Mouse (Mus musculus): ENCODE measurements around the gene Cd7.
"Not testable (repeated sequence)": the region's sequence is repeated elsewhere in the genome, so short reads cannot be mapped to it uniquely, and the experiment has no call there.

Cd7 gene

GRCm38 (mm10) chr11:121049840-121050239 lies 10.6 kb upstream of the Cd7 start:
- DNase-seq (ENCODE audit: extremely low read depth, insufficient read length, low spot score), result no peak

GRCm38 (mm10) chr11:121047826-121048399 lies 8.7 kb upstream of the Cd7 start:
- DNase-seq (ENCODE audit: extremely low read depth, insufficient read length, low spot score), result no peak

- DNase-seq (ENCODE audit: extremely low read depth, insufficient read length, low spot score), result no peak
Observed at GRCm38 (mm10) chr11:121045286-121045685, 6.1 kb upstream of the Cd7 start.

GRCm38 (mm10) chr11:121043025-121043424 lies 3.8 kb upstream of the Cd7 start:
- not testable (repeated sequence) for DNase-seq (ENCODE audit: extremely low read depth, insufficient read length, low spot score)

- DNase-seq (ENCODE audit: extremely low read depth, insufficient read length, low spot score), result no peak
Observed at GRCm38 (mm10) chr11:121042480-121042879, 3.3 kb upstream of the Cd7 start.

GRCm38 (mm10) chr11:121041636-121042035 lies 2.4 kb upstream of the Cd7 start:
- DNase-seq (ENCODE audit: extremely low read depth, insufficient read length, low spot score), result no peak

- peak; percentile 76 for DNase-seq (ENCODE audit: extremely low read depth, insufficient read length, low spot score)
Observed at GRCm38 (mm10) chr11:121041212-121041611, 2.0 kb upstream of the Cd7 start.

GRCm38 (mm10) chr11:121038366-121039240 lies 615 bp downstream of the Cd7 start:
- DNase-seq (ENCODE audit: extremely low read depth, insufficient read length, low spot score), result no peak

- no peak for DNase-seq (ENCODE audit: extremely low read depth, insufficient read length, low spot score)
Observed at GRCm38 (mm10) chr11:121033118-121033517, 6.1 kb downstream of the Cd7 start.

- DNase-seq (ENCODE audit: extremely low read depth, insufficient read length, low spot score), result no peak
Observed at GRCm38 (mm10) chr11:121027259-121027658, 12.0 kb downstream of the Cd7 start.

- DNase-seq (ENCODE audit: extremely low read depth, insufficient read length, low spot score), result no peak
Observed at GRCm38 (mm10) chr11:121024163-121024562, 15.1 kb downstream of the Cd7 start.

- DNase-seq (ENCODE audit: extremely low read depth, insufficient read length, low spot score), result no peak
Observed at GRCm38 (mm10) chr11:121019501-121019900, 19.7 kb downstream of the Cd7 start.

GRCm38 (mm10) chr11:121017703-121018102 lies 21.5 kb downstream of the Cd7 start:
- DNase-seq (ENCODE audit: extremely low read depth, insufficient read length, low spot score), result no peak

GRCm38 (mm10) chr11:121015472-121015871 lies 23.7 kb downstream of the Cd7 start:
- no peak for DNase-seq (ENCODE audit: extremely low read depth, insufficient read length, low spot score)

- DNase-seq (ENCODE audit: extremely low read depth, insufficient read length, low spot score), result peak; percentile 34
Observed at GRCm38 (mm10) chr11:121014896-121015300, 24.3 kb downstream of the Cd7 start.

- no peak for DNase-seq (ENCODE audit: extremely low read depth, insufficient read length, low spot score)
Observed at GRCm38 (mm10) chr11:121013656-121014055, 25.6 kb downstream of the Cd7 start.

- no peak for DNase-seq (ENCODE audit: extremely low read depth, insufficient read length, low spot score)
Observed at GRCm38 (mm10) chr11:121010044-121010755, 29.0 kb downstream of the Cd7 start.

GRCm38 (mm10) chr11:121006184-121006583 lies 33.0 kb downstream of the Cd7 start:
- DNase-seq (ENCODE audit: extremely low read depth, insufficient read length, low spot score), result no peak

- no peak for DNase-seq (ENCODE audit: extremely low read depth, insufficient read length, low spot score)
Observed at GRCm38 (mm10) chr11:121004281-121004680, 34.9 kb downstream of the Cd7 start.

GRCm38 (mm10) chr11:121001966-121002365 lies 37.3 kb downstream of the Cd7 start:
- DNase-seq (ENCODE audit: extremely low read depth, insufficient read length, low spot score), result no peak

GRCm38 (mm10) chr11:120994741-120995140 lies 44.5 kb downstream of the Cd7 start:
- DNase-seq (ENCODE audit: extremely low read depth, insufficient read length, low spot score), result no peak
